Mouse (Mus musculus) macrophage (primary cell): ENCODE results near the gene Top2b. TPM values are rescaled to one million over a fixed set of nuclear protein-coding genes. Genes with fewer than 3 reads are reported as not detected.

ENCODE experiments used
- H3K27ac ChIP-seq: fragments of 350-480 bp; formaldehyde crosslinking; 2 replicates; pipeline ENCODE4 v1.9.0; 2021
- H3K36me3 ChIP-seq: fragments of 350-480 bp; formaldehyde crosslinking; 2 replicates; pipeline ENCODE4 v1.9.0; 2021; ENCODE audit errors: inconsistent target
- H3K4me3 ChIP-seq: fragments of 350-480 bp; formaldehyde crosslinking; 2 replicates; pipeline ENCODE4 v1.9.0; 2021; ENCODE audit errors: inconsistent target
- H3K79me2 ChIP-seq: fragments of 350-480 bp; formaldehyde crosslinking; 2 replicates; pipeline ENCODE4 v1.9.0; 2021; ENCODE audit errors: inconsistent target
- WGBS: methylation state at CpG from one replicate; pipeline ENCODE4 v1.1.7; 2026; ENCODE audit warnings: inconsistent platforms; ENCODE audit not compliant: missing documents; 5-methylcytosine and 5-hydroxymethylcytosine counted together
- polyA plus RNA-seq: library from polyadenylated mRNA; stranded (reverse); fragments of 250-400 nt; gene quantifications from 3 replicates; pipeline ENCODE4 v1.2.4, GENCODE M21; 2018; ENCODE audit warnings: inconsistent platforms

Gene Top2b
- polyA plus RNA-seq, 1 experiment from 2014 or later, result 70.2 TPM

DNA sequence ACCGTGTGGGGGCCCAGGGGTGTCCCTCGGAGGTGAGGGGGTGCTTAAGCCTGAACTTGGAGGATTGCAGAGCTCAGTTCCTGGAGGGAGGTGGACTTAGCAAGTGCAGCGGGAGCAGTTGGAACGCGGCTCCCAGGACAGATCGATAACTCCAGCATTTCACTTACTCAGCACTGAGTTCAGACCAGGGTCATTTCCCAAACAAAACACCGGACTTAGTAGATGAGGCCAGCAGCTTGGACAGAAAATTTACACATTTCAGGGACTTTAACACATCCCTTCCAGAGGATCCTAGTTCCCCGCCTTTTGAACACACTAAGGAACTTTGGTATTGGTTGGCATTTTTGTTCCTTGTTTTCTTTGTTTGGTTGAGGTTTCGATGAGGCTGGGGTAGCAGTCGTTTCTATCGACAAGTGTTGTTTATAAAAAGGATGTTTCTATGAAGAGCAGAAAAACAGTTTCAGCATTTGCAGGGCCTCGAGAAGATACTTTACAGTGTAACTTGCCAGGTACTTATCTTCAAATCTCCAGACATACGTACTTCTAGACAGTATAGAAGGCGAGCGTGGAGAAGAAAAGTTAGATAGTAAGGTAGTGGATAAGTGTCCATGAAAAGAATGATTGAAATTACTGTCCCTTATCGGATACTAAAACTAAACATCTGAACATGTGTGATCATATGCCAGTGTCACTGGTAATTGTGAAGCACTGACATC is 1.4 kb downstream of the Top2b start:
- Histone ChIP-seq H3K4me3 (peak overlapping the region; percentile 85), H3K27ac (peak overlapping the region; percentile 59), H3K79me2 (peaks cover 57% of the 10 kb centered on the region), H3K36me3 (no peaks in the 10 kb centered on the region)
- WGBS, result 10% methylated on average over 16 of the region's 16 CpGs

DNA sequence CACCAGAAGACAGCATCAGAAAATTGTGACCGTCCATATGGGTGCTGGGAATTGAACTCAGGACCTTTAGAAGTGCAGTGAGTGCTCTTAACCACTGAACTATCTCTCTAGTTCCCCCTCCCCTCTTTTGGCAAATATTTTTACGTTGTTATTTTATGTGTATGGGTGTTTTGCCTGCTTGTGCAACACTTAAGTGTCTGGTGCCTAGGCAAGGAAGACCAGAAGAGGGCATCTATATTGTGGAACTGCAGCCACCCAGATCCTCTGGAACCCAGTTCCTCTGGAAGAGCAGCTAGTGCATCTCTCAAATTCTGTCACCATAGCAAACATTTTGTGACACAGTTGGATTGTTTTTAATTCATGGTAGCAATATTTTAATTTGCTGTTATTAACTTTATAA is 2.0 kb downstream of the Top2b start:
- 40% methylated on average over 2 of the region's 2 CpGs for WGBS
- Histone ChIP-seq H3K4me3 (no peak overlapping the region; the same call in 1 of the 2 replicates), H3K36me3 (no peaks in the 10 kb centered on the region), H3K27ac (no peak overlapping the region), H3K79me2 (peaks cover 63% of the 10 kb centered on the region)

DNA sequence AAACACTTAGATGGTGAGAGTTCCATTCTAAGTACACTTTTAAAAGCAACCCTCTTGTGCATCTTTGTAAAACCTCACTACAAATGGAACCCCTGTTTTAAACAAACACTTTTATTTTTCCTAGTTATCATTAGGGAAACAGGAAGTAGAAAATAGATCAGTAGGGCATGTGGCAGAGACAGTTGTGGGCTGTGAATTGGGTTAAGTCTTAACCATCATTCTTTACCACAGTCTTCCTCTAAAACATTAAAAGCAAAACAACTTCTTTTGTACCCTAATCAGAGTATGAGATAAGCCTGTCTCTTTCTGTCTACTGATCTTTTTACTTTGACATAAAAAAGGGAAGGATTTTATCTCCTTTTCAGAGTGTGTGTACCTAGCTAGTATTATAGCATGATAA is 7.8 kb downstream of the Top2b start:
- no peak overlapping the region for H3K27ac ChIP-seq
- H3K79me2 ChIP-seq, result peaks cover 100% of the 10 kb centered on the region
- no peak overlapping the region for H3K4me3 ChIP-seq
- H3K36me3 ChIP-seq, result no peaks in the 10 kb centered on the region

DNA sequence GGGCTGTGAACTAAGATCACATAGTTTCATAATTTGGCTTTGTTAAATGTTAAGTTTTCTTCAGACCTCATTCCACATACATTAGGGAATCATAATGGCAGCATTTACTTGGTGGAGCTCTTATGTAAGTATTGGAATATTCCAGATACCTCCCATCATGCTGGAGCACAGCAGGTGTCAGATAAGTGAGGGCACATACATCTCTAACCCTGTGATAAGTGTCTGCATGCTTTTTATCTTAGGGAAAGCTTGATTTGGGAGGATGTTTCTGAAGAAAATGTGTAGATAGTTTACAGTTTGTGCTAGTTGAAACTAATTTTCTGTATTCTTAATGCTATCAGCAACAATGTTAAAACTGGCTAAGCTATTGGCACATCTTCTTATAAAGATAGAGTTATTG is 8.2 kb downstream of the Top2b start:
- H3K36me3 ChIP-seq, result no peaks in the 10 kb centered on the region
- no peak overlapping the region for H3K27ac ChIP-seq
- H3K79me2 ChIP-seq, result peaks cover 100% of the 10 kb centered on the region
- no peak overlapping the region for H3K4me3 ChIP-seq

DNA sequence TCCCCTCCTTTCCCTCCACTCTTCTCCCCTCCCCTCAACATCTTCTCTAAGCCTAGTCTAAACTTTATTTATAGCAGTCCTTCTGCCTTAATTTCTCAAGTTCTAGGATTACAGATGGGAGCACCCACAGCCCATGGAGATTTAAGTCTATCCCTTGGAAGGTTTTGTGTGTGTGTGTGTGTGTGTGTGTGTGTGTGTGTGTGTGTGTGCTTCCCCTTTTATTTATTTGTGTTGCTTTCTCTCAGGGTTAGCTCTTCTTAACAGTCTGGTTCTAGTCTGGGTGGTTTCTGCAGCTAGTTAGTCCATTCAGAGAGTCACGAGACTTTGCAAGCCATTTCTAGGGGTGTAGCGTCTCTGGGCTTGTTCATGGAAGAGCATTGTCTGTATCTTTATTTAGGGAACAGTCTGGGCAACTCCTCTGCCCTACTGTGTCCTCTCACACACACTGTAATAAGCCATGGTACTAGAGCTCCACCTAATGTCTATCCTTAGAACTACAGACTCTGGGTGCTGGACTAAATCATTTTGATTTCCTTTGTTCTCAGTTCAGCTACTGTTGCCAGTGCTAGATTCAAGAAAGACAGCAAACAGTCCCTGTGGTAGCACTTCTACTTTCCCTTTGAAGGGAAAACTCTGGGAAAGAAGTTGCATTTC is 15.1 kb downstream of the Top2b start:
- H3K27ac ChIP-seq, result no peak overlapping the region
- no peak overlapping the region for H3K4me3 ChIP-seq
- peaks cover 84% of the 10 kb centered on the region for H3K79me2 ChIP-seq
- WGBS, result 17% methylated on average over 2 of the region's 2 CpGs
- no peaks in the 10 kb centered on the region for H3K36me3 ChIP-seq

DNA sequence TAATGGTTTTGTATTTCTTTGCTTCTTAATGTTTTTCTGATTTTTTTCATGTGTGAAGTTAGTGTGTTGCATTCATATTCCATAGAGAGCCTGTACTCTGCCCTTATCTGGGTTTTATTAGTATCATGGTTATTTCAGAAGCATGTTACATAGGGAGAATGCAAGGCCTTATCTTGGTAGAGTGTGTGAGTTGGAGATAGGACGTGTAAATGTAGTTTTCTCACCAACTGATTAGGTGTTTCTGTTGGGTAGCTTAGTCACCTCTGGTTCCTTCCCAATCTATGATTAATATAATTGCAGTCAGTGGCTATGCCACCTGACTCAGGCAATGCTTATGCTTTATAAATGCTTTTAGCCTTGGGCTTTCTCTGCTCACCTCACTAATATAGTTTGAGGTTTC is 19.8 kb downstream of the Top2b start:
- Histone ChIP-seq H3K4me3 (no peak overlapping the region), H3K79me2 (peaks cover 40% of the 10 kb centered on the region), H3K36me3 (peaks cover 3% of the 10 kb centered on the region; the same call in 1 of the 2 replicates), H3K27ac (no peak overlapping the region)
- WGBS, result 90% methylated on average over 1 of the region's 1 CpGs

DNA sequence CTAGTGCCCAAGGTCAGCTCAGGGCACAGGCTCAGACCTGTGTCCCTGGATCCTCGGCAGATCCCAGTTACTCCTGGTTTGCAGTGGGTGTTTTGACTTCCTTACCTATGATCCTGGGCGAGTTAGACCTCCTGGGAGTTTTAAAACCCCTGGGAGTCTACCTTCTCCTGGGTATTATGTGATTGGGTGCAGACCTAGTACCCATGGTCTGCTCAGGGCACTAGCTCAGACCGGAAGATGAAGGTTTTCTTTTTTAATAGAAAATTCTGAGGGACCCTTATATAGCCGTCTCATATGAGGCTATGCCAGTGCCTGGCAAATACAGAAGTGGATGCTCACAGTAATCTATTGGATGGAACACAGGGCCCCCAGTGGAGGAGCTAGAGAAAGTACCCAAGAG is 40.2 kb downstream of the Top2b start:
- no peaks in the 10 kb centered on the region for H3K79me2 ChIP-seq
- no peak overlapping the region for H3K4me3 ChIP-seq
- peaks cover 18% of the 10 kb centered on the region for H3K36me3 ChIP-seq
- WGBS, result 100% methylated on average over 4 of the region's 4 CpGs
- H3K27ac ChIP-seq, result no peak overlapping the region

DNA sequence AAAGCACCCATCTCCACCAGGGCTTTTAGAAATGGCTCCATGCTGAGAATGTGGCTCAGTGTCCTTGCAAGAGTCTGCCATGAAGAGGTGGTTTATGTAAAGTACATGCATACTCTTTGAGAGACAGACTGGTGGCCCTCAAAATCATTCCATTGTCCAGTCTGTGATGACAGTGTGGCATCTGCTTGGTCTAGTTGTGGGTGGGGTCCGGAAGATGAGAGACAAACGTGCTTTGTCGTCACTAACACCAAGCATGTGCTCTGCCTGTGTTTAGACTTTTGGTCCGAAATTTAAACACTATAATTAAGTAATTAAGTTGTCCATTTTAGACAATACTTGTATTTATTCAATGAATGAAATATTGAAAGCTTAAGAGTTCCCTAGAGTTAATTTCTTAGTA is 49.2 kb downstream of the Top2b start:
- no peak overlapping the region for H3K27ac ChIP-seq
- no peak overlapping the region for H3K4me3 ChIP-seq
- no peaks in the 10 kb centered on the region for H3K79me2 ChIP-seq
- 92% methylated on average over 3 of the region's 4 CpGs for WGBS
- H3K36me3 ChIP-seq, result peaks cover 45% of the 10 kb centered on the region

DNA sequence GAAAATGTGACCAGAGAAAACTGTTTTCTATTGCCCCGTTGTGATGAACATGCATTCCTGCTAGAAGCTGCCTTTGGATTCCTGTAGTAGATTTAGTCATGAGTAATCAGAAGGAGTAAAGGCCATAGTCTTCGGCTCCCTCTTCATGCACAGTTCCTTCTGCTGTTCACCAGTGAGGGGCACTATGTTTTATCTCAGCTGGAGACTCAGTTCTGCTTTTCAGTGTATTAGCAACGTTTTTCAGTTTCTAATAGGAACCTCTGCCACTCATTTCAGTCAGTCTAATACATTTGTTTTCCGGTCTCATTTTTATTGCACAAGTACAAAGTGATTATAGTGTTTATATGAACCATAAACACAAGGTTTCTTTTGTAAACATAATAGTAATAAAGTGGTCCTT is 62.6 kb downstream of the Top2b start:
- no peak overlapping the region for H3K27ac ChIP-seq
- H3K4me3 ChIP-seq, result no peak overlapping the region
- H3K36me3 ChIP-seq, result peaks cover 16% of the 10 kb centered on the region; the same call in 1 of the 2 replicates
- H3K79me2 ChIP-seq, result no peaks in the 10 kb centered on the region
- WGBS, result 35% methylated on average over 4 of the region's 4 CpGs

DNA sequence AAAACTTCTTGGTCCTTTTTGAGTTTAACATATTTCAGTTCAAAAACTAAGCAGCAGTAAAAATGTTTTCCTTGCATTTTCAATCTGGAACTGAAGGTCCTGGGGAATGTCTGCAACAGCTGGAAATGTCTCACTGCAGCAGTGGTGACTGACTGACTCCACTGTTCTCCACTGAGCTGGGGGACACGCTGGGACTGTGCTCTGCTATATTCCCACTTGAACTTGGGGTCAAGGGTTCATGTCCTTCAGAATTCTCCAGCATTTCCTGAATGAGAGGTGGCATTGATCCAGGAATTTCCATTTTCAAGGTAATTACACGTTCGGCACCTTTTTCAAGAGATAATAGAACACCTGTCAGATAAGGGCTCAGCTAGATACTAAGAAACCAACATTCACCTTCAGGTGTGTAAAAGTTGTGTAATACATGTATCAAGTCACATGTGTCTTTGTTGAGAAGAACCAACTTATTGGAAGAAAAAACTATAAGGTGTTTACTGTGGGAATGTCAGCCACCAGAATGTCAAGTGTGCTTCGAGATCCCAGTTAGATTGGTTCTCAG is 67.0 kb downstream of the Top2b start:
- Histone ChIP-seq H3K36me3 (peaks cover 7% of the 10 kb centered on the region; the same call in 1 of the 2 replicates), H3K79me2 (no peaks in the 10 kb centered on the region), H3K27ac (no peak overlapping the region), H3K4me3 (no peak overlapping the region)
- 94% methylated on average over 4 of the region's 4 CpGs for WGBS

DNA sequence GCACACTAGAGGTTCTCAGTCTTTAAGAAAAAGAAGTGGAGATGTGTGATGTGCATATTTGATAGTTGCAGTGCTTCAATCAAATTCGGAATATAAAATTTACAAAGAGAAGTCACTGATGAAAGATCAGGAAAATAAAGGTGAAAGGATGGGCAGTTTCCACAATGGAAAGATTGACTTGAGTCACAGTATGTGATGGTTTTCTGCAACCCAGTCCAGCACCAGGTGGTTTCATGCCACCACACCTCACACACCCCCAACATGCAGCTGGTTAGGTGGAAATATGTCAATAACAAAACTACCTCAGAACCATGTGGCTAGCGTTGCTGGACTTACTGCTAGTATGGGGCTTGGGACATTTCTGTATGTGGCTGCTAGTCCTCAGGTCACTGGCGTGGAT is 67.6 kb downstream of the Top2b start:
- Histone ChIP-seq H3K79me2 (no peaks in the 10 kb centered on the region), H3K36me3 (peaks cover 7% of the 10 kb centered on the region; the same call in 1 of the 2 replicates), H3K27ac (no peak overlapping the region), H3K4me3 (no peak overlapping the region)
- 96% methylated on average over 2 of the region's 3 CpGs for WGBS

DNA sequence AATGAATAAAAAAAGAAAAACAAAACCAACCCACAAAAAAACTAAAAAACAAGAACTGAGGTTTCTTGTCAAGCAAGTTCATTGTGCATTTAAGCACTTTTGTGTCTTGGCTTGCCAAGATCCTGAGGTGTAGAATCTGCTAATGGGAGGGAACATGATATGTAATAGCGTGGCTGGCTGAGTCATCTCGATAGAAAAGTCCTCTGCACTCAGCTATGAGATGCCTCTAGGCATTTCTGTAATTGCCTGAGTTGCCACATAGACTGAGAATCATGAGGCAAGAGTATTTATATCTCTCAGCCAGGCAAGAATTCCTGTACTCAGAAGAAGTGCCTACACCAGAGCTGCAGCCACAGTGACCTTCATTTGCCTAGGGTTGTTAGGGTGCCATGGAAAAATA is 68.2 kb downstream of the Top2b start:
- no peak overlapping the region for H3K27ac ChIP-seq
- no peak overlapping the region for H3K4me3 ChIP-seq
- H3K79me2 ChIP-seq, result no peaks in the 10 kb centered on the region
- H3K36me3 ChIP-seq, result peaks cover 7% of the 10 kb centered on the region; the same call in 1 of the 2 replicates
- 73% methylated on average over 2 of the region's 2 CpGs for WGBS

DNA sequence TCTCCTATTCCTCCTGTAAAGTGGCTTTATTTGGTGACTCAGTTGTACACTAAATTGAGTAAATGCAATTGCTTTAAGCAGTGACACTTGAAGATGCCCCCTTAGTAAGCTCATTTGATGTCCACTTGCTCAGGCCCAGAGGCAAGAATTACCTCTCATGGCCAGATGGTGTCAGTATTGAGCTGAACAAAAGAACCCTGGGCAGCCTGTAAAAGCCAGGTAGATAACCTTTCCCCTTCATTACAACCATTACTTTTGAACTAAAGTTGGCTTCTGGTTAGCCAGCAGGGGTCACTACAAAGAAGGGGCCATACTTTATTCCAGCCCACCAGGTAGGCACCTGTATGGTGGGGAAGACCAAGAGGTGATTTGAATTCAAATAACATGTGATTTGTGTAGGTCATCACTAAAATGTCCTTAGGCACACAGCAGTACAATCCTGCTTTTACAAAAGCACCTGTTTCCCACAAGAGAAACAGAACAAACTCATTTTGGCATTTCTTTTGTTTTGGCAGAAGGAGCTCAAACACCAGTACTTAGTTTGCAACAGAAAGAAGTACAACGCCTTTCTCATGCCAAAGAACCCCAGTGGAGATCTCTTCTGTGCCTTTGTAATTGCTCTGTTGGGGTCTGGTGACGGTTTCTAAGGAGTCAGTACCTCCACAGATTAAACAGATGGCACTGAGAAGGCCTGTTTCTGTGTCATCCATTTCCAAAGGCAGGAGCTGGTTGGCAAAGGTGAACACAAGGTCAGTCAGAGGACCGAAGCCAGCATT is 69.6 kb downstream of the Top2b start:
- no peaks in the 10 kb centered on the region for H3K79me2 ChIP-seq
- no peak overlapping the region for H3K4me3 ChIP-seq
- no peak overlapping the region for H3K27ac ChIP-seq
- H3K36me3 ChIP-seq, result peaks cover 7% of the 10 kb centered on the region; the same call in 1 of the 2 replicates
- 92% methylated on average over 3 of the region's 3 CpGs for WGBS

DNA sequence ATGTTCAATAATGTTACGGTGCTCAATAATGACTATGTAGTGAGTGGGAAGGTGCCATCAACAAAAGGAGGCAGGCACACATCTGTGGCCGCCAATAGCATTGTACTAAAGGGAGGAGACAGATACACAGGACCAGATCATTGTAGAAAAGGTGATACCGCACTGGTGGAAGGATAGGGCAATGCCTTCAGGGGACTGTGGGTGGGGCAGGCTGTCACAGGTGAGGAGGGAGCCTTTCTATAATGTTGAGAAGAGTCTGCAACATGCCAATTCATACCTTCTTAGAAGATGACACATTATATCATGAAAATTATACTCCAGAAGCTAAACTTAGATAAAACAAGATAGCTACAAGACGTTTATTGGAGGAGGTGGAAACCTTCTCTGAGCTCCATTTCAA is 72.4 kb downstream of the Top2b start:
- no peak overlapping the region for H3K4me3 ChIP-seq
- WGBS, result 100% methylated on average over 4 of the region's 4 CpGs

More for the DNA sequence above, 72.4 kb downstream of the Top2b start:
- Histone ChIP-seq H3K36me3 (no peaks in the 10 kb centered on the region), H3K79me2 (no peaks in the 10 kb centered on the region), H3K27ac (no peak overlapping the region)
